Mouse (Mus musculus) layer of hippocampus, adult 9-10 months (tissue): Measurements from ENCODE around the gene Thrb.

Experiments used
- DNase-seq: peaks from one replicate; pipeline ENCODE4 v3.0.0; 2022; ENCODE audit warnings: low spot score

Thrb gene

DNA sequence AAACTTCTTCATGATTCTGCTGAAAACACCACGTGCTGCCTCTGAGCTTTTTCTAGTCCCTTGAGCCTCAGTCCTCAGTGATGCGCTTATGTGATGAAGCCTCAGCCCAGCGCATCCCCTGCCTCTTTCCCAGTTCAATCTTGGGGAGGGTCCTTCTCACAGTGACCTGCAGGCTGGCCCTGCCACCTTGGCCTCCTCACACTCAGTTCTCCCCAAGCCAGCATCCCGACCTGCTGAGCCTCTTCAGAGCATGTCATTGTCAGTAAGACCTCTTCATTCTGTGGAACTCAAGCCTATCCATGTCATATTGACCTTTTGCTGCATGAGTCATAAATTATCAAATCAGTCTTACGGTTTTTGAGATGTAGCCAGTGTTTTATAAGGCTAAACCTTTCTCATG lies 376.5 kb downstream of the Thrb start:
- no peak for DNase-seq

DNA sequence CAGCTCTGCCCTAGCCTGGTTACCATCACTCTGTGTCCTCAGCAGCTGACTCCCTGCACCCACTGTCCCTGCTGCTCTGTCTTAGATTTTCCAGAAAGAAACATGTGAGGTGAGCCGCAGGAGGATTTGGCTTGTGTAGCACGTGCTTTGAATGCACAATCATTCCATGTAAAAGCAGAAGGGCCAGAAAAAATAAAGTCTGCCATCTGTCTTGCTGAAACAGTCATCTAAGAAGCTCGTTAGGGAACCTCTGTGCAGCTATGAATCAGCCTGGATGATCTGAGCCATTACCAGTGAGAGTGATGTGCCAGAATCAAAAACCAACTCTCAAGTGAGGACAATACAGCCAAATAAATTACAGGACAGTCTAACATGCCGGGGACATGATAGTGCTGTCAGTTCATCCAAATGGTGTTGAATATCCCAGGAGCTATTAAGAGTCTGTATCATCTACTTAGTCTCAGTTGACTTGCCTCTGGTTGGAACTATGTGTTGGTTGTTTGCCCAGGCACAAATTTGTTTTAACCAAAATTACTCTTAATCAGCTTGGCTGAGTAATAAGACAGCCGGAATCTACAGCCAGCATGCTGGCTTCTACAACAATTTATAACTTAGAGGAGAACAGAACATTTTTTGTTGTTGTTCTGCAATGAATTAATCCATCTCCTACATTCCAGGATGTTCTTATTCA lies 402.2 kb downstream of the Thrb start:
- peak; percentile 67 for DNase-seq
